Comparison of ENCODE assay signal across 9 mouse cellular contexts in genomic region chr1:40657978-40658496, GRCm38 (mm10). TPM values are rescaled to one million over a fixed set of nuclear protein-coding genes. Genes with fewer than 3 reads are reported as not detected.
A peak's percentile ranks its signal among the peaks of the same experiment; 100 is the strongest.
DNase-seq lines count a peak whose midpoint lies in the region; ATAC-seq and TF ChIP-seq lines count a peak whose summit lies in the region.
"Had no signal": no experiment of that assay in that cellular context is flagged by ENCODE, and none has a peak within 500 bp of the region (broad histone marks: within the 10 kb centered on the region; RNA-seq: fewer than 3 reads in every experiment).

No protein-coding gene starts in this region.

- H3K27ac ChIP-seq in midbrain, postnatal 0 days (ENCODE audit: low read depth, low read length) = no peak overlapping the region
- H3K27ac ChIP-seq: liver, embryonic 15.5 days had no signal

- TF ChIP-seq CTCF in midbrain, postnatal 0 days (IDR thresholded peaks at IDR 0.05) = peak; percentile 75

- H3K4me3 ChIP-seq in midbrain, postnatal 0 days (ENCODE audit: low read depth, low read length) = no peak overlapping the region
- H3K4me3 ChIP-seq: liver, embryonic 15.5 days had no signal

- no peak for ATAC-seq in midbrain, postnatal 0 days (ENCODE audit: low FRiP score)

- DNase-seq in heart, adult 8-10 months (ENCODE audit: low spot score) = peak; percentile 54
- DNase-seq in heart, adult 11 months = no peak
- DNase-seq in ES-CJ7 (ENCODE audit: low read depth, low spot score) = peak; percentile 67
- peak; percentile 86 for DNase-seq in embryo, embryonic 10 days (ENCODE audit: low spot score)
- peak; percentile 71 for DNase-seq in induced T-regulatory cell, adult 2 months (ENCODE audit: low read depth)
- peak; percentile 53 to 86 for DNase-seq in layer of hippocampus, postnatal 25 days (ENCODE audit: extremely low spot score in 1 of 2, low spot score in 1 of 2)
- DNase-seq in midbrain, postnatal 0 days (ENCODE audit: low spot score) = peak; percentile 70
- peak; percentile 55 for DNase-seq in thymus, postnatal 14 days

- no peak overlapping the region for H3K9ac ChIP-seq in midbrain, postnatal 0 days (replicated peaks; ENCODE audit: low read length, poor library complexity, severe bottlenecking)
- H3K9ac ChIP-seq: liver, embryonic 15.5 days had no signal

- no peaks in the 10 kb centered on the region for H3K4me1 ChIP-seq in midbrain, postnatal 0 days (ENCODE audit: insufficient read depth, low read length)
- H3K4me1 ChIP-seq: liver, embryonic 15.5 days had no signal

- no peaks in the 10 kb centered on the region for H3K36me3 ChIP-seq in midbrain, postnatal 0 days (ENCODE audit: insufficient read depth, low read length)
- H3K36me3 ChIP-seq: liver, embryonic 15.5 days had no signal

- WGBS in midbrain, postnatal 0 days = 47% methylated on average over 8 of the region's 8 CpGs

- no peaks in the 10 kb centered on the region for H3K9me3 ChIP-seq in midbrain, postnatal 0 days (ENCODE audit: low read length)
- H3K9me3 ChIP-seq: liver, embryonic 15.5 days had no signal

- no peaks in the 10 kb centered on the region for H3K27me3 ChIP-seq in midbrain, postnatal 0 days (ENCODE audit: insufficient read depth, low read length)
- H3K27me3 ChIP-seq: liver, embryonic 15.5 days had no signal

- H3K4me2 ChIP-seq in midbrain, postnatal 0 days (ENCODE audit: low read depth, low read length, poor library complexity, severe bottlenecking) = no peak overlapping the region
- H3K4me2 ChIP-seq: liver, embryonic 15.5 days had no signal

RNA-seq across cellular contexts. Expression of gene Slc9a2, which starts 22.3 kb away (rescaled TPM):
- 1 to 10 TPM; 2.5 to 2.9 (median 2.6) TPM for total RNA-seq in heart, adult 8-10 months (2022)
- total RNA-seq in layer of hippocampus, postnatal 25 days (2021) = 10 to 100 TPM; 23.7 to 23.8 TPM
- 0.99 and 2.8 TPM in 2 replicates for total RNA-seq in midbrain, postnatal 0 days (2014; rRNA removed)
- polyA plus RNA-seq in midbrain, postnatal 0 days (2015; fragmentation: Nextera tagmentation; extraction: Ambion mirVana) = 0.88 and 1.0 TPM in 2 replicates
